Mouse (Mus musculus): ENCODE results near the gene Zfp811. TPM values are rescaled to one million over a fixed set of nuclear protein-coding genes. Genes with fewer than 3 reads are reported as not detected.

Zfp811 gene
- polyA plus RNA-seq (2012; ENCODE audit: low replicate concordance): 0.03 and 0.08 TPM in 2 replicates

GRCm38 (mm10) chr17:32809544-32810374 is at the start of gene Zfp811:
TSS of gene Zfp811 (minus strand) at chr17:32809931.

GRCm38 (mm10) chr17:32829540-32830417 is 20.0 kb upstream of the Zfp811 start, which contains the start of gene Zfp799:
TSS of gene Zfp799 (minus strand) at chr17:32830261.

GRCm38 (mm10) chr17:32788094-32788559 is 21.6 kb downstream of the Zfp811 start, which contains the start of gene Zfp871:
TSS of gene Zfp871 (minus strand) at chr17:32788287.

Other genes with a start within 250 kb of the Zfp811 start
- 0.43 and 1.5 TPM in 2 replicates for gene Cyp4f37, start 188.6 kb downstream of the Zfp811 start, polyA plus RNA-seq (2012; ENCODE audit: low replicate concordance)
- gene Cyp4f40, start 151.0 kb downstream of the Zfp811 start, polyA plus RNA-seq (2012; ENCODE audit: low replicate concordance): not detected in 2 replicates
- gene Cyp4f15, start 124.3 kb downstream of the Zfp811 start, polyA plus RNA-seq (2012; ENCODE audit: low replicate concordance): not detected in 2 replicates
- 1.1 and 3.0 TPM in 2 replicates for gene Zfp871, start 21.6 kb downstream of the Zfp811 start, polyA plus RNA-seq (2012; ENCODE audit: low replicate concordance)
- gene Zfp799, start 20.3 kb upstream of the Zfp811 start, polyA plus RNA-seq (2012; ENCODE audit: low replicate concordance): 0.15 and 1.6 TPM in 2 replicates
- gene Zfp870, start 81.7 kb upstream of the Zfp811 start, polyA plus RNA-seq (2012; ENCODE audit: low replicate concordance): 0.33 and 0.64 TPM in 2 replicates
- not detected in 2 replicates for gene Cyp4f14, start 107.4 kb upstream of the Zfp811 start, polyA plus RNA-seq (2012; ENCODE audit: low replicate concordance)
- gene Cyp4f13, start 137.5 kb upstream of the Zfp811 start, polyA plus RNA-seq (2012; ENCODE audit: low replicate concordance): 66.1 and 166 TPM in 2 replicates
- 0.22 and 0.72 TPM in 2 replicates for gene Zfp472, start 155.9 kb upstream of the Zfp811 start, polyA plus RNA-seq (2012; ENCODE audit: low replicate concordance)
- 0.28 and 1.1 TPM in 2 replicates for gene Zfp952, start 183.2 kb upstream of the Zfp811 start, polyA plus RNA-seq (2012; ENCODE audit: low replicate concordance)
- 0.19 and 0.31 TPM in 2 replicates for gene Zfp763, start 223.5 kb upstream of the Zfp811 start, polyA plus RNA-seq (2012; ENCODE audit: low replicate concordance)

Measured in hematopoietic multipotent progenitor cell, adult 10-12 weeks (in vitro differentiated cells).